Mouse (Mus musculus) stomach, embryonic 16.5 days (tissue): ENCODE results near the gene Gm2004. TPM values are rescaled to one million over a fixed set of nuclear protein-coding genes. Genes with fewer than 3 reads are reported as not detected.
"Not testable (repeated sequence)": the region's sequence is repeated elsewhere in the genome, so short reads cannot be mapped to it uniquely, and the experiment has no call there.

Source experiments
- ATAC-seq: fragments of 200-750 bp; cut with Nextera tagmentation; 2 replicates; pipeline ENCODE4 v1.8.0; 2017; ENCODE audit warnings: moderate number of reproducible peaks, moderate TSS enrichment; ENCODE audit not compliant: insufficient read depth, low FRiP score
- H3K27ac ChIP-seq: fragments of 300-500 bp; sonication (generic); 2 replicates; pipeline ENCODE4 v1.5.1; 2014; ENCODE audit warnings: low read length
- H3K27me3 ChIP-seq: fragments of 300-500 bp; sonication (generic); 2 replicates; pipeline ENCODE4 v1.6.1; 2014; ENCODE audit warnings: low read length, control low read depth, mixed read lengths; ENCODE audit not compliant: control insufficient read depth, insufficient read depth
- H3K36me3 ChIP-seq: fragments of 300-500 bp; sonication (generic); 2 replicates; pipeline ENCODE4 v1.6.1; 2014; ENCODE audit warnings: low read length; ENCODE audit not compliant: control insufficient read depth, insufficient read depth
- H3K4me1 ChIP-seq: fragments of 300-500 bp; sonication (generic); 2 replicates; pipeline ENCODE4 v1.6.1; 2014; ENCODE audit warnings: low read length, control low read depth, mixed read lengths; ENCODE audit not compliant: control insufficient read depth, insufficient read depth
- H3K4me2 ChIP-seq: fragments of 300-500 bp; sonication (generic); 2 replicates; pipeline ENCODE4 v1.6.1; 2014; ENCODE audit warnings: low read depth, low read length, mixed read lengths
- H3K4me3 ChIP-seq: fragments of 300-500 bp; sonication (generic); replicated peaks from 2 replicates; pipeline ENCODE4 v1.5.1; 2014; ENCODE audit warnings: mild to moderate bottlenecking, low read length
- H3K9ac ChIP-seq: fragments of 300-500 bp; sonication (generic); 2 replicates; pipeline ENCODE4 v1.6.1; 2014; ENCODE audit warnings: low read length
- H3K9me3 ChIP-seq: fragments of 300-500 bp; sonication (generic); replicated peaks from 2 replicates; pipeline ENCODE4 v1.6.1; 2016; ENCODE audit warnings: low read length, control low read depth; ENCODE audit not compliant: control insufficient read depth
- WGBS: fragments of 180-500 bp; shearing (Covaris S2); extraction: QIAGEN DNeasy Blood & Tissue Kit; methylation state at CpG from one replicate; pipeline ENCODE4 v1.1.7; 2014; 5-methylcytosine and 5-hydroxymethylcytosine counted together
- polyA plus RNA-seq: library from polyadenylated mRNA; unstranded; fragments of >200 nt; fragmentation: Nextera tagmentation; extraction: Ambion mirVana; gene quantifications from 2 replicates; pipeline ENCODE4 v1.2.1, GENCODE M21; 2015

Gm2004 gene
- 1.3 and 2.1 TPM in 2 replicates for polyA plus RNA-seq

DNA sequence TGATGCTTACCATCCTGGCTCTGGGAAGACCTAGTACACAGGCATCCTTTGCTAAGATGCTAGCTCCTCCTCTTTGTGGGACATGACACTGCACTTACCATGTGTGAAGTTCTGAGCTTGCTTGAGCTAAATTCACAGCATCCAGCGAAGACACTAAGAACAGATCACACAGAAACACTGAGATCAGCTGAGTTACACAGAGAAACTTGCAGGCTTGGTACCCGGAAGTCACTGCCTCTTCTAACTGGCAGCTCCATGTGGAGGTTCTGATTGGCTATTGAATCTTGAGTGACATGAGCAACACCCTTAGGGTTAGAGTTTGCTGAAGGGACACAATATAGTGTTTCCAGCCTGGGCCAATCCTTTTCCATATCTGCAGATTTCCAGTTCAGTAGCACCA, at the start of gene Gm2004:
Gene Gm2004 (minus strand): TSS at position 101 of the 400 bp plus-strand sequence.
- not testable (repeated sequence) for H3K4me1 ChIP-seq, H3K36me3 ChIP-seq, H3K9ac ChIP-seq, H3K27me3 ChIP-seq, H3K4me2 ChIP-seq, H3K27ac ChIP-seq, H3K9me3 ChIP-seq, H3K4me3 ChIP-seq, ATAC-seq
- no CpG with 5 or more reads among the region's 2 CpGs for WGBS

Other genes starting within 250 kb of the Gm2004 start
- 4.5 and 4.9 TPM in 2 replicates for gene Zfp966, start 218.7 kb downstream of the Gm2004 start, polyA plus RNA-seq
- gene Gm2026, start 184.5 kb downstream of the Gm2004 start, polyA plus RNA-seq, result 25.0 and 25.3 TPM in 2 replicates
- gene 2210418O10Rik, start 76.7 kb upstream of the Gm2004 start, polyA plus RNA-seq, result 9.5 and 12.8 TPM in 2 replicates
- not detected in 2 replicates for gene Gm11009, start 169.7 kb upstream of the Gm2004 start, polyA plus RNA-seq